Mouse (Mus musculus): ENCODE results near the gene Foxp1. TPM values are rescaled to one million over a fixed set of nuclear protein-coding genes. Genes with fewer than 3 reads are reported as not detected.

Gene Foxp1
- polyA plus RNA-seq, 1 experiment = 17.7 TPM

DNA sequence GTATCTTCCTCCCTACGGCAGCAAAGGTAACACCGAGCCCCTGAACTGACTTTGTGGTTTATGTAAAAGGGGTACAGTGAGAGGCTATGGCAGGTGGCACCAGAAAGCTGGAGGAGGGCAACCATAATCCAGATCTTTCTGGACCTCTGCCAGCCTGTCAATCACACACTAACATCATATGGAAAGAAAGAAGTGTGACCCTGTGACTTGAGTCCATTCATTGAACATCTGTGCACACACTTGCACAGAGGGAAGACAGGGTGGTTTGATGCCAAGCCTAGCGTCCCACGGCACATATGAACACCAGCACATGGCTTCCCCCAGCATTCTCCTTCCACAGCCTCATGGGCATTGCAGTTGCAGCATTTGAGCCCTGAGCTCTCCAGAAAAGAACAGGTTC lies 58.1 kb downstream of the Foxp1 start:
- no peaks in the 10 kb centered on the region for H3K36me3 ChIP-seq (ENCODE audit: control insufficient read depth, insufficient read depth)
- H3K27me3 ChIP-seq (ENCODE audit: control insufficient read depth, insufficient read depth, insufficient read length) = no peaks in the 10 kb centered on the region
- no peaks in the 10 kb centered on the region for H3K79me2 ChIP-seq (ENCODE audit: control insufficient read depth, insufficient read depth)
- H3K4me3 ChIP-seq = no peak overlapping the region
- TF ChIP-seq MYOD1 (IDR thresholded peaks at IDR 0.05; ENCODE audit: control insufficient read depth in 1 of 3, insufficient read length in 2 of 3, low read depth in 2 of 3) = no peak
- TF ChIP-seq POLR2AphosphoS2 (IDR thresholded peaks at IDR 0.05; ENCODE audit: insufficient read length, low read depth) = no peak
- no peak for TF ChIP-seq POLR2A (IDR thresholded peaks at IDR 0.05; ENCODE audit: insufficient read length, low read depth)
- no peak for TF ChIP-seq E2F4 (IDR thresholded peaks at IDR 0.05; ENCODE audit: insufficient read depth)
- TF ChIP-seq TCF12 (IDR thresholded peaks at IDR 0.05; ENCODE audit: insufficient read depth, poor library complexity, severe bottlenecking) = no peak
- no peak for TF ChIP-seq USF1 (IDR thresholded peaks at IDR 0.05; ENCODE audit: low read depth)
- TF ChIP-seq REST (IDR thresholded peaks at IDR 0.05; ENCODE audit: insufficient read depth, insufficient read length) = no peak
- H3K4me2 ChIP-seq (ENCODE audit: low read depth) = no peak overlapping the region
- H3ac ChIP-seq (ENCODE audit: control insufficient read depth, insufficient read length) = no peak overlapping the region

DNA sequence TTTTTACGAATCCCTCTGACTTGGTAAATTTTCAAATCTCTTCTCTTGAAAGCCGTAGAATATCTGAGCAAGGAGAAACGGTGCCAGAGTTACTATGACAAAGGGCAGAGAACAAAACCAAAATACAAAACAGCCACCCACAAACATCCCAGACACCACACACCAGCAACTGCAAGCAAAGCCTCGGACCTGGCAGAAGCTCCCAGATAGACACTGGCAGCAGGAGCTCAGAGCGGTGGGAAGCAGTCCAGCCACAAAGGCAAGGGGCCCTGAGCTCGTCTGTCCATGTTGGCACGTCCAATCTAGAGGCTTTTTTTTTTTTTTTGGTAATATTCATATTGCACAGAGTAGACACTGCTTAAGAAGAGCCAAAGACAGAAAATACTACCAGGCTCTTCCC lies 58.6 kb downstream of the Foxp1 start:
- Histone ChIP-seq H3K79me2 (ENCODE audit: control insufficient read depth, insufficient read depth) (no peaks in the 10 kb centered on the region), H3K27me3 (ENCODE audit: control insufficient read depth, insufficient read depth, insufficient read length) (no peaks in the 10 kb centered on the region), H3ac (ENCODE audit: control insufficient read depth, insufficient read length) (no peak overlapping the region), H3K4me3 (no peak overlapping the region), H3K4me2 (ENCODE audit: low read depth) (no peak overlapping the region), H3K36me3 (ENCODE audit: control insufficient read depth, insufficient read depth) (no peaks in the 10 kb centered on the region)
- TF ChIP-seq MYOD1 (IDR thresholded peaks at IDR 0.05; ENCODE audit: control insufficient read depth in 1 of 3, insufficient read length in 2 of 3, low read depth in 2 of 3) (peak in 1 of 3 experiments; percentile 24), CEBPB (IDR thresholded peaks at IDR 0.05; ENCODE audit: insufficient read depth, poor library complexity, severe bottlenecking) (no peak), USF1 (IDR thresholded peaks at IDR 0.05; ENCODE audit: low read depth) (no peak)

DNA sequence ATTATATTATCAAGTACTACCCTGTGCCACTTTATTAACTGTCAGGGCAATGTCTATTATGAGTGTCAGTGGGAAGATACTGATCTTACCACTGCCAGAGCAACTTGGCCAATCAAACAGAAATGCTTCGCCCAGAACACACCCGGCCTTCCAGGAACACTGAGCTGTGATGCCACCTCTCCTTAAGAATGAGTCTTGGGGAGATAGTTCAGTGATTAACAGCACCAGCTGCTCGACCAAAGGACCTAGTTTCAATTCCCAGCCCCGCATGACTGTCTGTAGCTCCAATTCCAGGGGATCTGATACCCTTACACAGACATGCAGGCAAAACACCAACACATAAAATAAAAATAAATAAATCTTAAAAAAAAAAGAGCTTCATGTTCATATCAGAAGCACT lies 63.7 kb downstream of the Foxp1 start:
- Histone ChIP-seq H3ac (ENCODE audit: control insufficient read depth, insufficient read length) (no peak overlapping the region), H3K27me3 (ENCODE audit: control insufficient read depth, insufficient read depth, insufficient read length) (no peaks in the 10 kb centered on the region), H3K4me2 (ENCODE audit: low read depth) (peak overlapping the region; percentile 4), H3K4me3 (no peak overlapping the region), H3K36me3 (ENCODE audit: control insufficient read depth, insufficient read depth) (no peaks in the 10 kb centered on the region), H3K79me2 (ENCODE audit: control insufficient read depth, insufficient read depth) (no peaks in the 10 kb centered on the region)
- TF ChIP-seq MYOG (IDR thresholded peaks at IDR 0.05; ENCODE audit: control insufficient read depth in 1 of 3, insufficient read depth in 1 of 3, insufficient read length in 2 of 3, low read depth in 2 of 3) (peak in 2 of 3 experiments; percentile 22 to 28), MYOD1 (IDR thresholded peaks at IDR 0.05; ENCODE audit: control insufficient read depth in 1 of 3, insufficient read length in 2 of 3, low read depth in 2 of 3) (peak; percentile 52 to 86 (median 75)), CEBPB (IDR thresholded peaks at IDR 0.05; ENCODE audit: insufficient read depth, poor library complexity, severe bottlenecking) (no peak), POLR2A (IDR thresholded peaks at IDR 0.05; ENCODE audit: insufficient read length, low read depth) (no peak), TCF12 (IDR thresholded peaks at IDR 0.05; ENCODE audit: insufficient read depth, poor library complexity, severe bottlenecking) (peak; percentile 6), SRF (IDR thresholded peaks at IDR 0.05; ENCODE audit: control insufficient read depth, insufficient read length, low read depth) (no peak)

DNA sequence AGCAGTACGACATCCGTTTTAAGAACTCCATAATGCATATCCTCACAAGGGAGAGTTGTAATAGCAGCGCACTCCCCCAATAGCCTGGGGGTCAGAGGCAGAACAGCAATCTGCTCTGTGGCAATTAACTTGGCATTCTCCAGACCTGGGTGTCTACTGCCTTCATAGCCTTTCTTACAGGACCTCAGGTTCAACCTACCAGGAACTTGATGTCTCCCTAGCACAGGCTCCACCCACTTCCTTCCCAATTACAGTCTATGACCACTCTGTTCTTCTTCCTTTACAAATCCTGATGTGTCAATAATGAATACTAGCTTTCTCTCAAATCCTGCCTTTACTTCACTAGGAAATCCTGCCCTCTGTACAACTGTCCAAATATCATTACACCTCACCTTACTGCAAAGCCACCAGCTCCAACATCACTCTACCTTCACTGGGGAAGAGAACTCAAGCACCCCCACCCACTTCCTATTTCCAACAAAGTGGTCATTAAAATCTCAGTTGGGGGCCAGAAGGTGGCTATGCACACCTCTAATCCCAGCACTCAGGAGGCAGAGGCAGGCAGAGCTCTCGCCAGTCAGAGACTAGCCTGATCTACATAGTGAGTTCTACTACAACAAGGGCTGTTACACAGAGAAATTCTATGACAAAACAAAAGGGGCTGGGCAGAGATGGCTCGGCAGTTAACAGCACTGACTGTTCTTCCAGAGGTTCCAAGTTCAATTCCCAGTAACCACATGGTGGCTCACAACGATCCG lies 68.6 kb downstream of the Foxp1 start:
- TF ChIP-seq USF1 (IDR thresholded peaks at IDR 0.05; ENCODE audit: low read depth) = no peak
- no peak for TF ChIP-seq CEBPB (IDR thresholded peaks at IDR 0.05; ENCODE audit: insufficient read depth, poor library complexity, severe bottlenecking)
- TF ChIP-seq E2F4 (IDR thresholded peaks at IDR 0.05; ENCODE audit: insufficient read depth) = no peak
- TF ChIP-seq POLR2AphosphoS2 (IDR thresholded peaks at IDR 0.05; ENCODE audit: insufficient read length, low read depth) = no peak
- no peak for TF ChIP-seq MYOG (IDR thresholded peaks at IDR 0.05; ENCODE audit: control insufficient read depth in 1 of 3, insufficient read depth in 1 of 3, insufficient read length in 2 of 3, low read depth in 2 of 3)
- no peak for TF ChIP-seq MAX (IDR thresholded peaks at IDR 0.05; ENCODE audit: low read depth)
- TF ChIP-seq TCF12 (IDR thresholded peaks at IDR 0.05; ENCODE audit: insufficient read depth, poor library complexity, severe bottlenecking) = no peak
- Histone ChIP-seq H3K79me2 (ENCODE audit: control insufficient read depth, insufficient read depth) (no peaks in the 10 kb centered on the region), H3K27me3 (ENCODE audit: control insufficient read depth, insufficient read depth, insufficient read length) (no peaks in the 10 kb centered on the region), H3K4me3 (no peak overlapping the region), H3K36me3 (ENCODE audit: control insufficient read depth, insufficient read depth) (no peaks in the 10 kb centered on the region), H3ac (ENCODE audit: control insufficient read depth, insufficient read length) (no peak overlapping the region), H3K4me2 (ENCODE audit: low read depth) (no peak overlapping the region)

DNA sequence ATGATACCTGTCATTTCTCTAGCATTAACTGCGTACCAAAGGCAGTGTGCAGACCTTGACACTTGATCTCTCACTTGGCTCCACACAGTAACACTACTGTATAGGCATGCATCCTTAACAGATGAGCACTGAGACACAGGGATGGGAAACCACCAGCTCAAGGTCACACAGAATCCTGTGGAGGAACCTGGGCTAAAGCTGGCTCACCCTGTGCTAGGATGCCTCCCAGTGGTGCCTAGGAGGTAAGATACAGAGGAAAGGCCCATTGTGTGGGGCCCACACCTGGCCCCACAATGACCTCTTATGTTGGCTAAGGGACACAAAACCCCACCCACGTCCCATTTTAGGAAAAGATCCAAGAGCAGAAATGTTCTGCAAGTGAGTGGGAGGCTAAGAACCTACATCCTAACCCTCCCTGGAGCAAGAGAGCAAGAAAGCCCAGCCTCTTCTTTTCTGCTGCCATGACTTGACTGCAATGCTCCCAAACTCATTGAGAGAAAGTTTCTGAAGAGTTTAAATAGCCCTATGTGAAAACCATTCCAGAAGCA lies 69.8 kb downstream of the Foxp1 start:
- no peak overlapping the region for H3ac ChIP-seq (ENCODE audit: control insufficient read depth, insufficient read length)
- no peak for TF ChIP-seq TCF3 (IDR thresholded peaks at IDR 0.05; ENCODE audit: insufficient read length, low read depth)
- no peak for TF ChIP-seq MAX (IDR thresholded peaks at IDR 0.05; ENCODE audit: low read depth)
- no peak for TF ChIP-seq POLR2AphosphoS2 (IDR thresholded peaks at IDR 0.05; ENCODE audit: insufficient read length, low read depth)
- TF ChIP-seq TCF12 (IDR thresholded peaks at IDR 0.05; ENCODE audit: insufficient read depth, poor library complexity, severe bottlenecking) = no peak
- TF ChIP-seq MYOG (IDR thresholded peaks at IDR 0.05; ENCODE audit: control insufficient read depth in 1 of 3, insufficient read depth in 1 of 3, insufficient read length in 2 of 3, low read depth in 2 of 3) = no peak
- TF ChIP-seq SRF (IDR thresholded peaks at IDR 0.05; ENCODE audit: control insufficient read depth, insufficient read length, low read depth) = no peak
- no peak for TF ChIP-seq USF1 (IDR thresholded peaks at IDR 0.05; ENCODE audit: low read depth)
- no peak overlapping the region for H3K4me3 ChIP-seq
- no peaks in the 10 kb centered on the region for H3K36me3 ChIP-seq (ENCODE audit: control insufficient read depth, insufficient read depth)
- no peaks in the 10 kb centered on the region for H3K27me3 ChIP-seq (ENCODE audit: control insufficient read depth, insufficient read depth, insufficient read length)
- no peak overlapping the region for H3K4me2 ChIP-seq (ENCODE audit: low read depth)
- no peaks in the 10 kb centered on the region for H3K79me2 ChIP-seq (ENCODE audit: control insufficient read depth, insufficient read depth)
